Mouse (Mus musculus): ENCODE data around the gene Serpina3b. TPM values are rescaled to one million over a fixed set of nuclear protein-coding genes. Genes with fewer than 3 reads are reported as not detected.

Gene Serpina3b
- polyA plus RNA-seq, 1 experiment from 2014 or later, result not detected

GRCm38 (mm10) chr12:104123097-104123496 lies 4.7 kb upstream of the Serpina3b start:
- ATAC-seq (ENCODE audit: low read depth), result no peak
- no peak overlapping the region for H3K4me2 ChIP-seq (ENCODE audit: low read depth, low read length)
- H3K9ac ChIP-seq (replicated peaks; ENCODE audit: low read depth, low read length), result no peak overlapping the region
- H3K27ac ChIP-seq (ENCODE audit: low read depth, low read length), result no peak overlapping the region
- no peaks in the 10 kb centered on the region for H3K4me1 ChIP-seq (ENCODE audit: control insufficient read depth, insufficient read depth, low read length)
- H3K27me3 ChIP-seq (ENCODE audit: control insufficient read depth, insufficient read depth, low read length), result no peaks in the 10 kb centered on the region
- WGBS, result 86% methylated on average over 1 of the region's 1 CpGs
- no peak overlapping the region for H3K4me3 ChIP-seq (ENCODE audit: low read depth, low read length)
- no peaks in the 10 kb centered on the region for H3K9me3 ChIP-seq (ENCODE audit: control insufficient read depth, low read length)
- H3K36me3 ChIP-seq (ENCODE audit: control insufficient read depth, insufficient read depth, low read length), result no peaks in the 10 kb centered on the region

- Histone ChIP-seq H3K36me3 (ENCODE audit: control insufficient read depth, insufficient read depth, low read length) (no peaks in the 10 kb centered on the region), H3K4me1 (ENCODE audit: control insufficient read depth, insufficient read depth, low read length) (no peaks in the 10 kb centered on the region), H3K9ac (replicated peaks; ENCODE audit: low read depth, low read length) (no peak overlapping the region), H3K27ac (ENCODE audit: low read depth, low read length) (no peak overlapping the region), H3K4me2 (ENCODE audit: low read depth, low read length) (no peak overlapping the region), H3K4me3 (ENCODE audit: low read depth, low read length) (no peak overlapping the region), H3K9me3 (ENCODE audit: control insufficient read depth, low read length) (no peaks in the 10 kb centered on the region), H3K27me3 (ENCODE audit: control insufficient read depth, insufficient read depth, low read length) (no peaks in the 10 kb centered on the region)
- no peak for ATAC-seq (ENCODE audit: low read depth)
- WGBS, result 86% methylated on average over 2 of the region's 2 CpGs
Measured at GRCm38 (mm10) chr12:104123996-104124395, 3.8 kb upstream of the Serpina3b start.

- Histone ChIP-seq H3K27me3 (ENCODE audit: control insufficient read depth, insufficient read depth, low read length) (no peaks in the 10 kb centered on the region), H3K9ac (replicated peaks; ENCODE audit: low read depth, low read length) (no peak overlapping the region), H3K4me3 (ENCODE audit: low read depth, low read length) (no peak overlapping the region), H3K4me2 (ENCODE audit: low read depth, low read length) (no peak overlapping the region), H3K4me1 (ENCODE audit: control insufficient read depth, insufficient read depth, low read length) (no peaks in the 10 kb centered on the region), H3K27ac (ENCODE audit: low read depth, low read length) (no peak overlapping the region), H3K36me3 (ENCODE audit: control insufficient read depth, insufficient read depth, low read length) (no peaks in the 10 kb centered on the region), H3K9me3 (ENCODE audit: control insufficient read depth, low read length) (no peaks in the 10 kb centered on the region)
- 88% methylated on average over 5 of the region's 5 CpGs for WGBS
- no peak for ATAC-seq (ENCODE audit: low read depth)
Measured at GRCm38 (mm10) chr12:104125021-104125560, 2.7 kb upstream of the Serpina3b start.

GRCm38 (mm10) chr12:104131041-104131440 lies 3.2 kb downstream of the Serpina3b start:
- Histone ChIP-seq H3K27me3 (ENCODE audit: control insufficient read depth, insufficient read depth, low read length) (no peaks in the 10 kb centered on the region), H3K4me1 (ENCODE audit: control insufficient read depth, insufficient read depth, low read length) (no peaks in the 10 kb centered on the region), H3K4me3 (ENCODE audit: low read depth, low read length) (no peak overlapping the region), H3K9me3 (ENCODE audit: control insufficient read depth, low read length) (no peaks in the 10 kb centered on the region), H3K36me3 (ENCODE audit: control insufficient read depth, insufficient read depth, low read length) (no peaks in the 10 kb centered on the region), H3K9ac (replicated peaks; ENCODE audit: low read depth, low read length) (no peak overlapping the region), H3K27ac (ENCODE audit: low read depth, low read length) (no peak overlapping the region), H3K4me2 (ENCODE audit: low read depth, low read length) (no peak overlapping the region)
- no peak for ATAC-seq (ENCODE audit: low read depth)

- ATAC-seq (ENCODE audit: low read depth), result no peak
- H3K36me3 ChIP-seq (ENCODE audit: control insufficient read depth, insufficient read depth, low read length), result no peaks in the 10 kb centered on the region
- 89% methylated on average over 2 of the region's 2 CpGs for WGBS
- H3K27me3 ChIP-seq (ENCODE audit: control insufficient read depth, insufficient read depth, low read length), result no peaks in the 10 kb centered on the region
- no peak overlapping the region for H3K4me2 ChIP-seq (ENCODE audit: low read depth, low read length)
- H3K9ac ChIP-seq (replicated peaks; ENCODE audit: low read depth, low read length), result no peak overlapping the region
- H3K27ac ChIP-seq (ENCODE audit: low read depth, low read length), result no peak overlapping the region
- no peaks in the 10 kb centered on the region for H3K9me3 ChIP-seq (ENCODE audit: control insufficient read depth, low read length)
- H3K4me3 ChIP-seq (ENCODE audit: low read depth, low read length), result no peak overlapping the region
- no peaks in the 10 kb centered on the region for H3K4me1 ChIP-seq (ENCODE audit: control insufficient read depth, insufficient read depth, low read length)
Measured at GRCm38 (mm10) chr12:104138216-104138615, 10.4 kb downstream of the Serpina3b start.

- no peak for ATAC-seq (ENCODE audit: low read depth)
- no peak overlapping the region for H3K4me2 ChIP-seq (ENCODE audit: low read depth, low read length)
- H3K4me1 ChIP-seq (ENCODE audit: control insufficient read depth, insufficient read depth, low read length), result no peaks in the 10 kb centered on the region
- no peaks in the 10 kb centered on the region for H3K9me3 ChIP-seq (ENCODE audit: control insufficient read depth, low read length)
- H3K27me3 ChIP-seq (ENCODE audit: control insufficient read depth, insufficient read depth, low read length), result no peaks in the 10 kb centered on the region
- no peak overlapping the region for H3K4me3 ChIP-seq (ENCODE audit: low read depth, low read length)
- no peak overlapping the region for H3K9ac ChIP-seq (replicated peaks; ENCODE audit: low read depth, low read length)
- 97% methylated on average over 4 of the region's 4 CpGs for WGBS
- no peak overlapping the region for H3K27ac ChIP-seq (ENCODE audit: low read depth, low read length)
- H3K36me3 ChIP-seq (ENCODE audit: control insufficient read depth, insufficient read depth, low read length), result no peaks in the 10 kb centered on the region
Measured at GRCm38 (mm10) chr12:104140543-104141103, 12.8 kb downstream of the Serpina3b start.

- Histone ChIP-seq H3K4me3 (ENCODE audit: low read depth, low read length) (no peak overlapping the region), H3K27me3 (ENCODE audit: control insufficient read depth, insufficient read depth, low read length) (no peaks in the 10 kb centered on the region), H3K36me3 (ENCODE audit: control insufficient read depth, insufficient read depth, low read length) (no peaks in the 10 kb centered on the region), H3K4me1 (ENCODE audit: control insufficient read depth, insufficient read depth, low read length) (no peaks in the 10 kb centered on the region), H3K4me2 (ENCODE audit: low read depth, low read length) (no peak overlapping the region), H3K27ac (ENCODE audit: low read depth, low read length) (no peak overlapping the region), H3K9me3 (ENCODE audit: control insufficient read depth, low read length) (no peaks in the 10 kb centered on the region), H3K9ac (replicated peaks; ENCODE audit: low read depth, low read length) (no peak overlapping the region)
- WGBS, result 67% methylated on average over 1 of the region's 1 CpGs
- no peak for ATAC-seq (ENCODE audit: low read depth)
Measured at GRCm38 (mm10) chr12:104141506-104141905, 13.7 kb downstream of the Serpina3b start.

- Histone ChIP-seq H3K4me3 (ENCODE audit: low read depth, low read length) (no peak overlapping the region), H3K27me3 (ENCODE audit: control insufficient read depth, insufficient read depth, low read length) (no peaks in the 10 kb centered on the region), H3K4me2 (ENCODE audit: low read depth, low read length) (no peak overlapping the region), H3K9me3 (ENCODE audit: control insufficient read depth, low read length) (no peaks in the 10 kb centered on the region), H3K4me1 (ENCODE audit: control insufficient read depth, insufficient read depth, low read length) (no peaks in the 10 kb centered on the region), H3K27ac (ENCODE audit: low read depth, low read length) (no peak overlapping the region), H3K9ac (replicated peaks; ENCODE audit: low read depth, low read length) (no peak overlapping the region), H3K36me3 (ENCODE audit: control insufficient read depth, insufficient read depth, low read length) (no peaks in the 10 kb centered on the region)
- WGBS, result 67% methylated on average over 1 of the region's 1 CpGs
- no peak for ATAC-seq (ENCODE audit: low read depth)
Measured at GRCm38 (mm10) chr12:104142427-104142826, 14.6 kb downstream of the Serpina3b start.

GRCm38 (mm10) chr12:104143286-104143685 lies 15.5 kb downstream of the Serpina3b start:
- no peak overlapping the region for H3K9ac ChIP-seq (replicated peaks; ENCODE audit: low read depth, low read length)
- no peak overlapping the region for H3K27ac ChIP-seq (ENCODE audit: low read depth, low read length)
- H3K4me3 ChIP-seq (ENCODE audit: low read depth, low read length), result no peak overlapping the region
- H3K4me1 ChIP-seq (ENCODE audit: control insufficient read depth, insufficient read depth, low read length), result no peaks in the 10 kb centered on the region
- no peak for ATAC-seq (ENCODE audit: low read depth)
- H3K36me3 ChIP-seq (ENCODE audit: control insufficient read depth, insufficient read depth, low read length), result no peaks in the 10 kb centered on the region
- H3K9me3 ChIP-seq (ENCODE audit: control insufficient read depth, low read length), result no peaks in the 10 kb centered on the region
- H3K27me3 ChIP-seq (ENCODE audit: control insufficient read depth, insufficient read depth, low read length), result no peaks in the 10 kb centered on the region
- 88% methylated on average over 1 of the region's 1 CpGs for WGBS
- no peak overlapping the region for H3K4me2 ChIP-seq (ENCODE audit: low read depth, low read length)

Measured in neural tube, embryonic 14.5 days (tissue).